Mouse (Mus musculus) lung, postnatal 0 days (tissue): Measurements from ENCODE around the gene Fndc3b. TPM values are rescaled to one million over a fixed set of nuclear protein-coding genes. Genes with fewer than 3 reads are reported as not detected.
A peak's percentile ranks its signal among the peaks of the same experiment; 100 is the strongest.

Experiments
- ATAC-seq: fragments of 200-750 bp; cut with Nextera tagmentation; 2 replicates; pipeline ENCODE4 v1.8.0; 2017; ENCODE audit warnings: moderate library complexity
- DNase-seq: peaks from one replicate; pipeline ENCODE4 v3.0.0-alpha.2; 2016; ENCODE audit warnings: low spot score
- H3K27ac ChIP-seq: fragments of 300-500 bp; sonication (generic); 2 replicates; pipeline ENCODE4 v1.5.1; 2014; ENCODE audit warnings: antibody characterized with exemption, mild to moderate bottlenecking, low read length, mixed read lengths
- H3K27me3 ChIP-seq: fragments of 300-500 bp; sonication (generic); replicated peaks from 2 replicates; pipeline ENCODE4 v1.6.1; 2014; ENCODE audit warnings: low read length, mixed read lengths; ENCODE audit not compliant: insufficient read depth
- H3K36me3 ChIP-seq: fragments of 300-500 bp; sonication (generic); 2 replicates; pipeline ENCODE4 v1.6.1; 2014; ENCODE audit warnings: low read length, mixed read lengths; ENCODE audit not compliant: insufficient read depth
- H3K4me1 ChIP-seq: fragments of 300-500 bp; sonication (generic); 2 replicates; pipeline ENCODE4 v1.6.1; 2014; ENCODE audit warnings: antibody characterized with exemption, low read depth, low read length, mixed read lengths; ENCODE audit not compliant: insufficient read depth
- H3K4me2 ChIP-seq: fragments of 300-500 bp; sonication (generic); replicated peaks from 2 replicates; pipeline ENCODE4 v1.6.1; 2014; ENCODE audit warnings: low read depth, mild to moderate bottlenecking, low read length, moderate library complexity, mixed read lengths
- H3K4me3 ChIP-seq: fragments of 300-500 bp; sonication (generic); 2 replicates; pipeline ENCODE4 v1.5.1; 2014; ENCODE audit warnings: low read depth, low read length
- H3K9ac ChIP-seq: fragments of 300-500 bp; sonication (generic); replicated peaks from 2 replicates; pipeline ENCODE4 v1.6.1; 2014; ENCODE audit warnings: low read depth, mild to moderate bottlenecking
- H3K9me3 ChIP-seq: fragments of 300-500 bp; sonication (generic); 2 replicates; pipeline ENCODE4 v1.6.1; 2016; ENCODE audit warnings: low read length, mixed read lengths
- CTCF ChIP-seq: IDR thresholded peaks from 2 replicates; pipeline ENCODE4 v1.5.1; 2016; ENCODE audit warnings: antibody characterized with exemption, mild to moderate bottlenecking
- EP300 ChIP-seq: IDR thresholded peaks from 2 replicates; pipeline ENCODE4 v1.6.1; 2016; ENCODE audit warnings: antibody characterized with exemption, mild to moderate bottlenecking, control low read depth
- WGBS: fragments of 180-500 bp; shearing (Covaris S2); extraction: QIAGEN DNeasy Blood & Tissue Kit; methylation state at CpG from one replicate; pipeline ENCODE4 v1.1.7; 2014; 5-methylcytosine and 5-hydroxymethylcytosine counted together
- polyA plus RNA-seq: library from polyadenylated mRNA; unstranded; fragments of >200 nt; fragmentation: Nextera tagmentation; extraction: Ambion mirVana; gene quantifications from 2 replicates; pipeline ENCODE4 v1.2.1, GENCODE M21; 2015

Fndc3b gene
- polyA plus RNA-seq, 1 experiment from 2014 or later, result 28.5 TPM

GRCm38 (mm10) chr3:27637046-27637661 is 74.0 kb downstream of the Fndc3b start:
- Histone ChIP-seq H3K9me3 (no peaks in the 10 kb centered on the region), H3K4me2 (no peak overlapping the region), H3K27ac (no peak overlapping the region), H3K36me3 (peaks cover 10% of the 10 kb centered on the region; the same call in 1 of the 2 replicates), H3K4me3 (no peak overlapping the region), H3K9ac (no peak overlapping the region), H3K27me3 (no peaks in the 10 kb centered on the region), H3K4me1 (no peaks in the 10 kb centered on the region)
- DNase-seq (no peak), ATAC-seq (no peak)
- TF ChIP-seq EP300 (no peak), CTCF (no peak)
- 72% methylated on average over 6 of the region's 6 CpGs for WGBS

- Histone ChIP-seq H3K9me3 (no peaks in the 10 kb centered on the region), H3K4me1 (no peaks in the 10 kb centered on the region), H3K36me3 (no peaks in the 10 kb centered on the region), H3K4me2 (no peak overlapping the region), H3K4me3 (no peak overlapping the region), H3K27me3 (no peaks in the 10 kb centered on the region), H3K27ac (no peak overlapping the region), H3K9ac (no peak overlapping the region)
- ATAC-seq (no peak), DNase-seq (no peak)
- WGBS, result 69% methylated on average over 3 of the region's 3 CpGs
- TF ChIP-seq EP300 (no peak), CTCF (no peak)
These were observed 75.3 kb downstream of the Fndc3b start for GRCm38 (mm10) chr3:27635776-27636175.

GRCm38 (mm10) chr3:27632880-27633279 is 78.2 kb downstream of the Fndc3b start:
- Histone ChIP-seq H3K9me3 (no peaks in the 10 kb centered on the region), H3K9ac (no peak overlapping the region), H3K4me2 (no peak overlapping the region), H3K27me3 (no peaks in the 10 kb centered on the region), H3K4me1 (no peaks in the 10 kb centered on the region), H3K36me3 (no peaks in the 10 kb centered on the region), H3K4me3 (no peak overlapping the region), H3K27ac (no peak overlapping the region)
- no peak for ATAC-seq
- WGBS, result 92% methylated on average over 1 of the region's 1 CpGs
- TF ChIP-seq CTCF (no peak), EP300 (no peak)
- DNase-seq, result no peak

- no peak overlapping the region; the same call in 1 of the 2 replicates for H3K27ac ChIP-seq
- TF ChIP-seq EP300, result peak; percentile 71
- no peak for TF ChIP-seq CTCF
- DNase-seq (peak; percentile 90), ATAC-seq (peak; percentile 93)
- no peak overlapping the region for H3K4me2 ChIP-seq
- no peak overlapping the region for H3K9ac ChIP-seq
- no peak overlapping the region for H3K4me3 ChIP-seq
- 63% methylated on average over 7 of the region's 7 CpGs for WGBS
- no peaks in the 10 kb centered on the region for H3K9me3 ChIP-seq
- H3K27me3 ChIP-seq, result no peaks in the 10 kb centered on the region
- no peaks in the 10 kb centered on the region for H3K36me3 ChIP-seq
- H3K4me1 ChIP-seq, result no peaks in the 10 kb centered on the region
These were observed 80.0 kb downstream of the Fndc3b start for GRCm38 (mm10) chr3:27631112-27631511.

- H3K27ac ChIP-seq, result no peak overlapping the region
These were observed 81.4 kb downstream of the Fndc3b start for GRCm38 (mm10) chr3:27629716-27630115.

GRCm38 (mm10) chr3:27626301-27626700 is 84.8 kb downstream of the Fndc3b start:
- H3K9ac ChIP-seq, result no peak overlapping the region
- H3K36me3 ChIP-seq, result no peaks in the 10 kb centered on the region
- H3K27ac ChIP-seq, result no peak overlapping the region
- no peaks in the 10 kb centered on the region for H3K27me3 ChIP-seq
- H3K4me2 ChIP-seq, result no peak overlapping the region
- H3K9me3 ChIP-seq, result no peaks in the 10 kb centered on the region
- TF ChIP-seq CTCF (no peak), EP300 (no peak)
- no peak for ATAC-seq
- DNase-seq, result no peak
- no peak overlapping the region for H3K4me3 ChIP-seq
- no peaks in the 10 kb centered on the region for H3K4me1 ChIP-seq
- 70% methylated on average over 8 of the region's 8 CpGs for WGBS

More at GRCm38 (mm10) chr3:27629716-27630115, 81.4 kb downstream of the Fndc3b start:
- Histone ChIP-seq H3K4me3 (no peak overlapping the region), H3K27me3 (no peaks in the 10 kb centered on the region), H3K9me3 (no peaks in the 10 kb centered on the region), H3K4me1 (no peaks in the 10 kb centered on the region), H3K36me3 (no peaks in the 10 kb centered on the region), H3K9ac (no peak overlapping the region), H3K4me2 (no peak overlapping the region)
- ATAC-seq, result no peak
- WGBS, result 92% methylated on average over 5 of the region's 5 CpGs
- DNase-seq, result no peak
- TF ChIP-seq EP300 (no peak), CTCF (no peak)
